Mouse (Mus musculus): ENCODE measurements at regions not wholly inside any gene's neighbourhood (a gene's known extent, or its start where the extent isn't known, plus 50 kb on each side); places are given as distances from the start of the nearest gene placed in this dataset.

GRCm38 (mm10) chr1:193697001-193697400 lies 326.9 kb upstream of the Camk1g start:
- Histone ChIP-seq H3K9me3 (ENCODE audit: control insufficient read depth, low read length) (0 out of 2 replicates have a peak, but pooled peaks cover 2% of the 10 kb centered on the region), H3K9ac (ENCODE audit: low read length) (no peak overlapping the region), H3K27ac (ENCODE audit: low read depth) (no peak overlapping the region), H3K4me3 (ENCODE audit: low read depth, low read length) (no peak overlapping the region), H3K4me2 (ENCODE audit: low read length) (no peak overlapping the region), H3K36me3 (ENCODE audit: control insufficient read depth, insufficient read depth, low read length) (no peaks in the 10 kb centered on the region), H3K4me1 (replicated peaks; ENCODE audit: control insufficient read depth, insufficient read depth, low read length) (no peaks in the 10 kb centered on the region), H3K27me3 (replicated peaks; ENCODE audit: control insufficient read depth, insufficient read depth, low read length) (no peaks in the 10 kb centered on the region)
- no peak for DNase-seq (ENCODE audit: low spot score)
- 69% methylated on average over 4 of the region's 4 CpGs for WGBS
- no peak for ATAC-seq (replicated peaks; ENCODE audit: low FRiP score, low TSS enrichment, low read depth)

- 38% methylated on average over 3 of the region's 3 CpGs for WGBS
- Histone ChIP-seq H3K4me1 (replicated peaks; ENCODE audit: control insufficient read depth, insufficient read depth, low read length) (no peaks in the 10 kb centered on the region), H3K4me3 (ENCODE audit: low read depth, low read length) (no peak overlapping the region), H3K27me3 (replicated peaks; ENCODE audit: control insufficient read depth, insufficient read depth, low read length) (no peaks in the 10 kb centered on the region), H3K36me3 (ENCODE audit: control insufficient read depth, insufficient read depth, low read length) (no peaks in the 10 kb centered on the region), H3K9me3 (ENCODE audit: control insufficient read depth, low read length) (0 out of 2 replicates have a peak, but pooled peaks cover 2% of the 10 kb centered on the region), H3K4me2 (ENCODE audit: low read length) (no peak overlapping the region), H3K9ac (ENCODE audit: low read length) (no peak overlapping the region), H3K27ac (ENCODE audit: low read depth) (no peak overlapping the region)
- DNase-seq (ENCODE audit: low spot score) = no peak
- no peak for ATAC-seq (replicated peaks; ENCODE audit: low FRiP score, low TSS enrichment, low read depth)
These were observed 322.9 kb upstream of the Camk1g start for GRCm38 (mm10) chr1:193692991-193693390.

GRCm38 (mm10) chr1:193689601-193690000 lies 319.5 kb upstream of the Camk1g start:
- WGBS = 65% methylated on average over 4 of the region's 4 CpGs
- DNase-seq (ENCODE audit: low spot score) (no peak), ATAC-seq (replicated peaks; ENCODE audit: low FRiP score, low TSS enrichment, low read depth) (no peak)
- Histone ChIP-seq H3K9ac (ENCODE audit: low read length) (no peak overlapping the region), H3K9me3 (ENCODE audit: control insufficient read depth, low read length) (0 out of 2 replicates have a peak, but pooled peaks cover 1% of the 10 kb centered on the region), H3K27ac (ENCODE audit: low read depth) (no peak overlapping the region), H3K4me3 (ENCODE audit: low read depth, low read length) (no peak overlapping the region), H3K4me2 (ENCODE audit: low read length) (no peak overlapping the region), H3K36me3 (ENCODE audit: control insufficient read depth, insufficient read depth, low read length) (no peaks in the 10 kb centered on the region), H3K4me1 (replicated peaks; ENCODE audit: control insufficient read depth, insufficient read depth, low read length) (no peaks in the 10 kb centered on the region), H3K27me3 (replicated peaks; ENCODE audit: control insufficient read depth, insufficient read depth, low read length) (no peaks in the 10 kb centered on the region)

DNA sequence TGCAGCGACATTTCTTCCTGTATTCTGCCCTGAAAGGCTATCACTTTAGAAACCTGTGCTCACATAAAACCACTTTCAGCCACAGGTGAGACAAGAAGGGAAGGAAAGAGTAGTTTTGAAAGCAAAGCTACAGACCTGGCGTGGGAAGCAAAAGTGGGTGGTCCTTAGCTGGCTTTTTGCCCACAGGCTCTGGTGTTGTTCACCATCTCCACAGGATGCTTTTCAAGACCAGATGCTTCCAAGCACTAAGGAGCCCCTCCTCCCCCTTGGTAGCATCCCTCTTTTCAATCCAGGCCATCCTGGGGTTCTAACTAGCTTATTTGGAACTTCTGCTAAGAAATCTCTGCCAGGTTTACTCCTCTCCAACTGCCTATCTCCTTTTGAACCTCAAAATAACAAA lies 312.8 kb upstream of the Camk1g start:
- no peak overlapping the region for H3K4me2 ChIP-seq (ENCODE audit: low read length)
- no peaks in the 10 kb centered on the region for H3K27me3 ChIP-seq (replicated peaks; ENCODE audit: control insufficient read depth, insufficient read depth, low read length)
- H3K4me1 ChIP-seq (replicated peaks; ENCODE audit: control insufficient read depth, insufficient read depth, low read length) = no peaks in the 10 kb centered on the region
- no peaks in the 10 kb centered on the region for H3K36me3 ChIP-seq (ENCODE audit: control insufficient read depth, insufficient read depth, low read length)
- H3K9ac ChIP-seq (ENCODE audit: low read length) = no peak overlapping the region
- ATAC-seq (replicated peaks; ENCODE audit: low FRiP score, low TSS enrichment, low read depth) (no peak), DNase-seq (ENCODE audit: low spot score) (no peak)
- no peaks in the 10 kb centered on the region for H3K9me3 ChIP-seq (ENCODE audit: control insufficient read depth, low read length)
- H3K27ac ChIP-seq (ENCODE audit: low read depth) = no peak overlapping the region
- H3K4me3 ChIP-seq (ENCODE audit: low read depth, low read length) = no peak overlapping the region
- WGBS = 67% methylated on average over 2 of the region's 2 CpGs

- H3K9ac ChIP-seq (ENCODE audit: low read length) = no peak overlapping the region
- no peak overlapping the region for H3K4me2 ChIP-seq (ENCODE audit: low read length)
- no peak overlapping the region for H3K27ac ChIP-seq (ENCODE audit: low read depth)
- ATAC-seq (replicated peaks; ENCODE audit: low FRiP score, low TSS enrichment, low read depth) (no peak), DNase-seq (ENCODE audit: low spot score) (no peak)
- H3K36me3 ChIP-seq (ENCODE audit: control insufficient read depth, insufficient read depth, low read length) = no peaks in the 10 kb centered on the region
- 91% methylated on average over 2 of the region's 2 CpGs for WGBS
- H3K9me3 ChIP-seq (ENCODE audit: control insufficient read depth, low read length) = no peaks in the 10 kb centered on the region
- H3K27me3 ChIP-seq (replicated peaks; ENCODE audit: control insufficient read depth, insufficient read depth, low read length) = no peaks in the 10 kb centered on the region
- H3K4me3 ChIP-seq (ENCODE audit: low read depth, low read length) = no peak overlapping the region
- H3K4me1 ChIP-seq (replicated peaks; ENCODE audit: control insufficient read depth, insufficient read depth, low read length) = peaks cover 2% of the 10 kb centered on the region; the same call in 1 of the 2 replicates
These were observed 308.4 kb upstream of the Camk1g start for GRCm38 (mm10) chr1:193678448-193678847.

- Histone ChIP-seq H3K9me3 (ENCODE audit: control insufficient read depth, low read length) (no peaks in the 10 kb centered on the region), H3K4me2 (ENCODE audit: low read length) (no peak overlapping the region), H3K36me3 (ENCODE audit: control insufficient read depth, insufficient read depth, low read length) (no peaks in the 10 kb centered on the region), H3K4me3 (ENCODE audit: low read depth, low read length) (no peak overlapping the region), H3K9ac (ENCODE audit: low read length) (no peak overlapping the region), H3K27me3 (replicated peaks; ENCODE audit: control insufficient read depth, insufficient read depth, low read length) (no peaks in the 10 kb centered on the region), H3K4me1 (replicated peaks; ENCODE audit: control insufficient read depth, insufficient read depth, low read length) (peaks cover 2% of the 10 kb centered on the region; the same call in 1 of the 2 replicates), H3K27ac (ENCODE audit: low read depth) (no peak overlapping the region)
- ATAC-seq (replicated peaks; ENCODE audit: low FRiP score, low TSS enrichment, low read depth) (no peak), DNase-seq (ENCODE audit: low spot score) (no peak)
- 34% methylated on average over 3 of the region's 3 CpGs for WGBS
These were observed 303.2 kb upstream of the Camk1g start for GRCm38 (mm10) chr1:193673236-193673830.

GRCm38 (mm10) chr1:193672681-193673080 lies 302.6 kb upstream of the Camk1g start:
- H3K27ac ChIP-seq (ENCODE audit: low read depth) = no peak overlapping the region
- no peaks in the 10 kb centered on the region for H3K36me3 ChIP-seq (ENCODE audit: control insufficient read depth, insufficient read depth, low read length)
- peaks cover 2% of the 10 kb centered on the region; the same call in 1 of the 2 replicates for H3K4me1 ChIP-seq (replicated peaks; ENCODE audit: control insufficient read depth, insufficient read depth, low read length)
- no peaks in the 10 kb centered on the region for H3K9me3 ChIP-seq (ENCODE audit: control insufficient read depth, low read length)
- WGBS = 65% methylated on average over 3 of the region's 3 CpGs
- H3K27me3 ChIP-seq (replicated peaks; ENCODE audit: control insufficient read depth, insufficient read depth, low read length) = no peaks in the 10 kb centered on the region
- H3K4me3 ChIP-seq (ENCODE audit: low read depth, low read length) = no peak overlapping the region
- DNase-seq (ENCODE audit: low spot score) (no peak), ATAC-seq (replicated peaks; ENCODE audit: low FRiP score, low TSS enrichment, low read depth) (no peak)
- H3K9ac ChIP-seq (ENCODE audit: low read length) = no peak overlapping the region
- no peak overlapping the region for H3K4me2 ChIP-seq (ENCODE audit: low read length)

GRCm38 (mm10) chr1:193671816-193672254 lies 301.7 kb upstream of the Camk1g start:
- Histone ChIP-seq H3K4me3 (ENCODE audit: low read depth, low read length) (no peak overlapping the region), H3K36me3 (ENCODE audit: control insufficient read depth, insufficient read depth, low read length) (no peaks in the 10 kb centered on the region), H3K27me3 (replicated peaks; ENCODE audit: control insufficient read depth, insufficient read depth, low read length) (no peaks in the 10 kb centered on the region), H3K27ac (ENCODE audit: low read depth) (no peak overlapping the region), H3K9ac (ENCODE audit: low read length) (no peak overlapping the region), H3K4me2 (ENCODE audit: low read length) (no peak overlapping the region), H3K9me3 (ENCODE audit: control insufficient read depth, low read length) (no peaks in the 10 kb centered on the region), H3K4me1 (replicated peaks; ENCODE audit: control insufficient read depth, insufficient read depth, low read length) (peaks cover 2% of the 10 kb centered on the region; the same call in 1 of the 2 replicates)
- WGBS = 65% methylated on average over 3 of the region's 3 CpGs
- no peak for DNase-seq (ENCODE audit: low spot score)
- no peak for ATAC-seq (replicated peaks; ENCODE audit: low FRiP score, low TSS enrichment, low read depth)

GRCm38 (mm10) chr1:193671046-193671445 lies 300.9 kb upstream of the Camk1g start:
- H3K4me1 ChIP-seq (replicated peaks; ENCODE audit: control insufficient read depth, insufficient read depth, low read length) = peaks cover 2% of the 10 kb centered on the region; the same call in 1 of the 2 replicates
- no peak for DNase-seq (ENCODE audit: low spot score)
- no peak overlapping the region for H3K4me2 ChIP-seq (ENCODE audit: low read length)
- 89% methylated on average over 1 of the region's 1 CpGs for WGBS
- no peaks in the 10 kb centered on the region for H3K27me3 ChIP-seq (replicated peaks; ENCODE audit: control insufficient read depth, insufficient read depth, low read length)
- no peaks in the 10 kb centered on the region for H3K36me3 ChIP-seq (ENCODE audit: control insufficient read depth, insufficient read depth, low read length)
- H3K9ac ChIP-seq (ENCODE audit: low read length) = no peak overlapping the region
- no peak for ATAC-seq (replicated peaks; ENCODE audit: low FRiP score, low TSS enrichment, low read depth)
- H3K4me3 ChIP-seq (ENCODE audit: low read depth, low read length) = no peak overlapping the region
- no peaks in the 10 kb centered on the region for H3K9me3 ChIP-seq (ENCODE audit: control insufficient read depth, low read length)
- no peak overlapping the region for H3K27ac ChIP-seq (ENCODE audit: low read depth)
